Mouse (Mus musculus): ENCODE measurements at regions not wholly inside any gene's neighbourhood (a gene's known extent, or its start where the extent isn't known, plus 50 kb on each side); places are given as distances from the start of the nearest gene placed in this dataset.

DNA sequence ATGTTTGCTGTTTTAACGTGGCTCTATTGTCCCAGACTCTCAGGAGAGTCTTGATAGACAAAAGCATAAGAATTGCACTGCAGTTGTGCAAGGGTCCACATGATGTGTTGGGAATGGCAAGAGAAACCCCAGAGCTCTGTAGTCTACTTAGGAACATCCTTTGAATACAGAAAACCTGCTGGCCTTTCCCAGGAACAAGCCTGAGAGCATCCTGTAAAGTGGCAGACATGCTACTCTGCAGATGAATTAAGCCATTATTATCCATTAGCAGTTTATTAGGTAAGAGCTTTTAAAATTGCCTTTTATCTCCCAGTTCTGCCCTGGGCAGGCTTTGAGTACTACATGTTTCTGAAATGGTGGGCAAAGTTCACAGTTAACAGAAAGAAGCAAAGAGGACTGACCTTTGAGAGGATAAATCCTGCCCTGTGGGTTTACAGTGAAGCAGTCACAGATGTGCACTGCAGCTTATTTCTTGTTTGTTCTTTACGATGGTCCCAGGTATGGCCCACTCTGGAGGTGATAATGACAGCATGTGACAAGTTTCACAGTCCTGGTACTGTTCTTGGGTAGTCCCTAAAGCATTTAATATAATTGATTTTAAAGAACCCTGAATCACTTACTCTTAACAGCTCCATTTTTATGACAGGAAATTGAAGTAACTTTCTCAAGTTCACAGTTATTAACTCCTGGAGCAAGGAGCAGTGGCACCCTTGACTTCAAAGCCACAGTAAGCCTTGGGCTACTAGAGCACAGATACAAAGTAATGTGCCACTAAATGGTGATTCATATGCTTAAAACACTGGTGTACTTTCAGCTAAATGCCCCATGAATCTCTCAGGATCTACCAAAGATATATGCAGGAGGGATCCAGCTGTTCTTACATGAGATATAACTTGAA lies 386.6 kb upstream of the Slc5a7 start:
- TF ChIP-seq CTCF (IDR thresholded peaks at IDR 0.05; ENCODE audit: extremely low read depth, insufficient read depth, low read length): no peak
- no peak for TF ChIP-seq POLR2A (IDR thresholded peaks at IDR 0.05; ENCODE audit: extremely low read depth, insufficient read depth, low read length)
- Histone ChIP-seq H3K27ac (ENCODE audit: insufficient read depth, low read length) (no peak overlapping the region), H3K4me3 (ENCODE audit: insufficient read depth, low read length) (no peak overlapping the region), H3K4me1 (ENCODE audit: control insufficient read depth, insufficient read depth, low read length) (no peaks in the 10 kb centered on the region)

DNA sequence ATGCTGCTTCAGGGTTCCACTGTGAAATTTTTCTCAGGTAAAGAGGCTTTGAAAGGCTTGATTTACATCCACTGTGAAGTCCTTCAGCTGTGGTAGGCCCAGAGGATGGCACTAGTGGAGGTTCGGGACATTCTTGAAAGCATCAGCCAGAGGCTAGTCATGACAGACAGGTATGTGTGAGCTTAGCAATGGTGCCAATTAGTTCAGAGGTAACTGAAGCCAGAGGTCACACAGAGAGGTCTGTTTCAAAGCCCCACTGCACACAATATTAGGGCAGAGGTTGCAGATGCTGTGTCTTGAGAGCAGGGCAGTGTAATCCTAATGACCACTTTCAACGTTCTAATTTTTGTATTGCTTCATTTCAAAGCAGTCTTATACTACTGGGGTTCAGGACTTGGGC lies 379.3 kb upstream of the Slc5a7 start:
- Histone ChIP-seq H3K4me1 (ENCODE audit: control insufficient read depth, insufficient read depth, low read length) (no peaks in the 10 kb centered on the region), H3K27ac (ENCODE audit: insufficient read depth, low read length) (no peak overlapping the region)
- TF ChIP-seq POLR2A (IDR thresholded peaks at IDR 0.05; ENCODE audit: extremely low read depth, insufficient read depth, low read length): no peak
- TF ChIP-seq CTCF (IDR thresholded peaks at IDR 0.05; ENCODE audit: extremely low read depth, insufficient read depth, low read length): no peak

DNA sequence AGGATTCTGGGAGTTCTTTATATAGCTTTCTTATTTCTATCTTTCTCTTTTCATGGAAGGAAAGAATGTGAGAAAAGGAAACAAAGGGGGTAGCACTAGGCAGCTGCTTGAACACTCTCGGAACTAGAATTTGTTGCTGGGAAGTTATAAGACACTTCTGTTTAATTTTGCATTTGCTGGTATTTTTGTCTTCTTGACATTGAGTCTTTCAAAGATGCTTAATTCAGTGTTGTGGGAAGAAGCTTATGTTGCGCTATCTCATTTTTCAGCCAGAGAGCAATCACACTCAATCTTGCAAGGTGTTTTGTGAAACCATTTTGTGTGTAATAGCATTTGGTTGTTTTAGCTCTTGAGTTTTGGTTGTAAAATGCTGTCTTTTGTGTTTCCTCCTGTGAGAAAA lies 370.7 kb upstream of the Slc5a7 start:
- Histone ChIP-seq H3K27ac (ENCODE audit: insufficient read depth, low read length) (no peak overlapping the region), H3K4me3 (ENCODE audit: insufficient read depth, low read length) (no peak overlapping the region), H3K4me1 (ENCODE audit: control insufficient read depth, insufficient read depth, low read length) (no peaks in the 10 kb centered on the region; the same call in 1 of the 2 replicates)
- TF ChIP-seq POLR2A (IDR thresholded peaks at IDR 0.05; ENCODE audit: extremely low read depth, insufficient read depth, low read length) (no peak), CTCF (IDR thresholded peaks at IDR 0.05; ENCODE audit: extremely low read depth, insufficient read depth, low read length) (no peak)

More for the DNA sequence above, 379.3 kb upstream of the Slc5a7 start:
- H3K4me3 ChIP-seq (ENCODE audit: insufficient read depth, low read length): no peak overlapping the region

DNA sequence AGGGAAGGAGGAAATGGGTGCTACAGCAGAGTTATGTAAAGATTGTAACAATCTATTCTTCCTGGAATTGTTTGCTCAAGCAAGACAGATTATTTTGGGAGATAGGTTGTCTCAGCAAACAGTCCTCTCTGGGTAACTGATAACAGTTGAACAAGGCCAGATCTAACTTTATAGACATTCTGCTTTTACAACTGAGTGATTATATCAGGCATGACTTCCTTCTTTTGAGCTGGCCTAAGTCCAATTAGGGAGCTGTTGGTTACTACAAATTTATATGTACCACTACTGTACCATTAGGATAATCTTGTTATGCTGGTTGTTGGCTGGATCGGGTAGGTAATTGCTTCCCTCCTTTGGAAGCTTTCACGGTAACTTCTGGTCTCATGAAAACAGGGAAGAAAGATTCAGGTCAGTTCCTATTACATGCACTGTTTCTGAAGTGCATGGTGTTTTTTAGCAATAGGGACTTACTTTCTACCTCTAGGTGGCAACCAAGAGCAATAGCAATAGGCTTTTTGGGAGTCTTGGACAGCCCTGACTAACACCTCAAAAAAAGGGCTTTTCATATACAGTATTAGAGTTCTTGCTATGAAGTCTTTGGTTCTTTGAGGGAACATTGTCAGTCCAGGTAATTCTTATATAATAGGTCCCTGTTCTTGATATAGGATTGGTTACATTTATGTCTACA lies 363.9 kb upstream of the Slc5a7 start:
- TF ChIP-seq POLR2A (IDR thresholded peaks at IDR 0.05; ENCODE audit: extremely low read depth, insufficient read depth, low read length) (no peak), CTCF (IDR thresholded peaks at IDR 0.05; ENCODE audit: extremely low read depth, insufficient read depth, low read length) (peak; percentile 12; the same call in 1 of the 2 replicates)
- Histone ChIP-seq H3K4me1 (ENCODE audit: control insufficient read depth, insufficient read depth, low read length) (no peaks in the 10 kb centered on the region), H3K27ac (ENCODE audit: insufficient read depth, low read length) (no peak overlapping the region)

DNA sequence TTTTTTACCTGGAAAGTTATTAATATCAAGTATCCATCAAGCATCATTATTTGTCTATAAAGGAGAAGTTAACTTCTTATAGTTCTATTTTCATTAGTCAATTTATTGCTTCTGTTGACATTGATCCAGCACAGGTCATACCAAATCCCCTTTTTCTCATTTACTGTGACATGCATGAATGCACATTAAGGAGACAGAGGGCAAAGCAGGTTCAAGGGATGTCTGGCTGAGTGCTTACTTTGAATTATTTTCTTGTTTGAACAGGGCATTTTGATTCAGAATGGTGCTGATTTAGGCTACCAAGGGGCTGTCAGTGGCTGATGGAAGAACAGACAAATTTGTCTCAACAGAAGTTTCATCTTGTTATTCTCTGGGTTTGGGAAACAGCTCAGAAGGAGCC lies 357.7 kb upstream of the Slc5a7 start:
- Histone ChIP-seq H3K4me3 (ENCODE audit: insufficient read depth, low read length) (no peak overlapping the region), H3K4me1 (ENCODE audit: control insufficient read depth, insufficient read depth, low read length) (no peaks in the 10 kb centered on the region), H3K27ac (ENCODE audit: insufficient read depth, low read length) (no peak overlapping the region)
- TF ChIP-seq POLR2A (IDR thresholded peaks at IDR 0.05; ENCODE audit: extremely low read depth, insufficient read depth, low read length) (no peak), CTCF (IDR thresholded peaks at IDR 0.05; ENCODE audit: extremely low read depth, insufficient read depth, low read length) (no peak)

More for the DNA sequence above, 363.9 kb upstream of the Slc5a7 start:
- no peak overlapping the region for H3K4me3 ChIP-seq (ENCODE audit: insufficient read depth, low read length)
